Mouse (Mus musculus) large intestine, adult 2 months (tissue): Measurements from ENCODE around the gene Ipmk. TPM values are rescaled to one million over a fixed set of nuclear protein-coding genes. Genes with fewer than 3 reads are reported as not detected.
"Not testable (repeated sequence)": the region's sequence is repeated elsewhere in the genome, so short reads cannot be mapped to it uniquely, and the experiment has no call there.

ENCODE experiments used
- DNase-seq: peaks from one replicate; pipeline ENCODE4 v3.0.0-alpha.2; 2012; ENCODE audit warnings: low read depth, low spot score
- WGBS: fragments of 180-500 bp; shearing (Covaris S2); methylation state at CpG from one replicate; pipeline ENCODE4 v1.1.7; 2018; 5-methylcytosine and 5-hydroxymethylcytosine counted together
- polyA plus RNA-seq: library from polyadenylated mRNA; depleted of rRNA; stranded (reverse); fragments of >200 nt; gene quantifications from 2 replicates; pipeline ENCODE4 v1.2.3, GENCODE M21; 2012

The Ipmk gene
- polyA plus RNA-seq, 1 experiment, result 47.1 TPM

- WGBS, result 63% methylated on average over 3 of the region's 3 CpGs
- no peak for DNase-seq
These were observed 56.1 kb downstream of the Ipmk start for GRCm38 (mm10) chr10:71403638-71404037.

- WGBS, result 77% methylated on average over 5 of the region's 5 CpGs
- DNase-seq, result no peak
These were observed 58.1 kb downstream of the Ipmk start for GRCm38 (mm10) chr10:71405523-71406217.

GRCm38 (mm10) chr10:71409948-71410347 lies 62.4 kb downstream of the Ipmk start:
- WGBS, result 75% methylated on average over 5 of the region's 5 CpGs

GRCm38 (mm10) chr10:71413401-71413800 lies 65.8 kb downstream of the Ipmk start:
- DNase-seq, result no peak

More at GRCm38 (mm10) chr10:71409948-71410347, 62.4 kb downstream of the Ipmk start:
- no peak for DNase-seq

GRCm38 (mm10) chr10:71421531-71421930 lies 74.0 kb downstream of the Ipmk start:
- 61% methylated on average over 5 of the region's 5 CpGs for WGBS
- DNase-seq, result no peak

More at GRCm38 (mm10) chr10:71413401-71413800, 65.8 kb downstream of the Ipmk start:
- WGBS, result 77% methylated on average over 12 of the region's 12 CpGs

GRCm38 (mm10) chr10:71422047-71423037 lies 74.8 kb downstream of the Ipmk start:
- DNase-seq, result peak; percentile 24

GRCm38 (mm10) chr10:71426740-71427139 lies 79.2 kb downstream of the Ipmk start:
- 70% methylated on average over 6 of the region's 6 CpGs for WGBS
- no peak for DNase-seq

More at GRCm38 (mm10) chr10:71422047-71423037, 74.8 kb downstream of the Ipmk start:
- 42% methylated on average over 14 of the region's 14 CpGs for WGBS

GRCm38 (mm10) chr10:71427381-71427780 lies 79.8 kb downstream of the Ipmk start:
- WGBS, result 75% methylated on average over 10 of the region's 10 CpGs

GRCm38 (mm10) chr10:71428246-71428864 lies 80.8 kb downstream of the Ipmk start:
- WGBS, result 54% methylated on average over 13 of the region's 13 CpGs
- no peak for DNase-seq

More at GRCm38 (mm10) chr10:71427381-71427780, 79.8 kb downstream of the Ipmk start:
- DNase-seq, result no peak

- DNase-seq, result no peak
- WGBS, result 91% methylated on average over 6 of the region's 6 CpGs
These were observed 83.1 kb downstream of the Ipmk start for GRCm38 (mm10) chr10:71430661-71431060.

GRCm38 (mm10) chr10:71443086-71443485 lies 95.5 kb downstream of the Ipmk start:
- DNase-seq, result no peak

- 81% methylated on average over 8 of the region's 8 CpGs for WGBS
- DNase-seq, result no peak
These were observed 100.1 kb downstream of the Ipmk start for GRCm38 (mm10) chr10:71447661-71448060.

- no peak for DNase-seq
- WGBS, result 79% methylated on average over 5 of the region's 5 CpGs
These were observed 100.7 kb downstream of the Ipmk start for GRCm38 (mm10) chr10:71448284-71448683.

- 63% methylated on average over 3 of the region's 3 CpGs for WGBS
- DNase-seq, result no peak
These were observed 107.8 kb downstream of the Ipmk start for GRCm38 (mm10) chr10:71455355-71455754.

- WGBS, result 66% methylated on average over 13 of the region's 13 CpGs
- not testable (repeated sequence) for DNase-seq
These were observed 114.8 kb downstream of the Ipmk start for GRCm38 (mm10) chr10:71462371-71462770.

- DNase-seq, result no peak
- 91% methylated on average over 6 of the region's 6 CpGs for WGBS
These were observed 116.9 kb downstream of the Ipmk start for GRCm38 (mm10) chr10:71464417-71464816.

GRCm38 (mm10) chr10:71468315-71468714 lies 120.8 kb downstream of the Ipmk start:
- WGBS, result 94% methylated on average over 3 of the region's 3 CpGs
- DNase-seq, result no peak

- 75% methylated on average over 13 of the region's 13 CpGs for WGBS
- no peak for DNase-seq
These were observed 122.2 kb downstream of the Ipmk start for GRCm38 (mm10) chr10:71469751-71470150.

- no peak for DNase-seq
- WGBS, result 78% methylated on average over 6 of the region's 6 CpGs
These were observed 124.5 kb downstream of the Ipmk start for GRCm38 (mm10) chr10:71472033-71472432.

GRCm38 (mm10) chr10:71473590-71473989 lies 126.0 kb downstream of the Ipmk start:
- 81% methylated on average over 13 of the region's 13 CpGs for WGBS

More at GRCm38 (mm10) chr10:71473590-71473989, 126.0 kb downstream of the Ipmk start:
- no peak for DNase-seq
